Mouse (Mus musculus) Muller cell, postnatal 12 days (primary cell): ENCODE results near the gene Erf.
A peak's percentile ranks its signal among the peaks of the same experiment; 100 is the strongest.
"Not testable (repeated sequence)": the region's sequence is repeated elsewhere in the genome, so short reads cannot be mapped to it uniquely, and the experiment has no call there.

ENCODE experiments used
- DNase-seq: peaks from one replicate; pipeline ENCODE4 v3.0.0-alpha.2; 2015; ENCODE audit errors: inconsistent ontology term

The Erf gene

DNA sequence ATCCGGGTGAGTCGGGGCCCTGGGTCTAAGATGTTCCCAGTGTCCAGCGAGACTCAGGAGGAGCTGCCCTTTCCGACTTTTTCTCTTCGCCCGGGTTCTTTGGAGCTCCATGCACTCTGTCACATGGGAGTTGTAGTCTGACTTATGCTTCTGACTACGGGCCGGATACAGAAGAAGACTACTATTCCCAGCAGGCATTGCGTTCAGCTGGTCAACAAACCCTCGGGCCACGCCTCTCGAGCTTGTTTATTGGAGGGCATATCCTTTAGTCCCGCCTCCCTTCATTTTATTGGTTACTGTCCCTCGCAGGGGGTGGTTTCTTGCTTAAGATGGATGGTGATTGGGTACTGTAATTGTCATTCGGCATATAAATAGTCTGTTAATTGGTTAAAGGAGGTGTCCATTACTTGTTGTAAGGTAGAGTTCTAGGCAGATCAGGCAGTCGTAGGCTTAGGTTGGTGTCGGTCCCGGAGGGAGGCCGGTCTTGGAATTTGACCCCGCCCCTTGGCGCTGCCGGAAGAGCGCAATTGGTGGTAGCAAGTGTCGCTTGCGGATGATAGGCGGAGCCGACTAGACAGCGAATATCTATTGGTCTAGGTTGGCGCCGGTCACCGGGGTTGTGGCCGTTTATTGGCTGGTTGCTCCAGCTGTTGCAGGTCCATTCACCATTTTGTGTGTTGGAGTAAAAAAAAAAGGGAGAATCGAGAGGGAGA is 17.3 kb upstream of the Erf start:
- DNase-seq: peak; percentile 100

DNA sequence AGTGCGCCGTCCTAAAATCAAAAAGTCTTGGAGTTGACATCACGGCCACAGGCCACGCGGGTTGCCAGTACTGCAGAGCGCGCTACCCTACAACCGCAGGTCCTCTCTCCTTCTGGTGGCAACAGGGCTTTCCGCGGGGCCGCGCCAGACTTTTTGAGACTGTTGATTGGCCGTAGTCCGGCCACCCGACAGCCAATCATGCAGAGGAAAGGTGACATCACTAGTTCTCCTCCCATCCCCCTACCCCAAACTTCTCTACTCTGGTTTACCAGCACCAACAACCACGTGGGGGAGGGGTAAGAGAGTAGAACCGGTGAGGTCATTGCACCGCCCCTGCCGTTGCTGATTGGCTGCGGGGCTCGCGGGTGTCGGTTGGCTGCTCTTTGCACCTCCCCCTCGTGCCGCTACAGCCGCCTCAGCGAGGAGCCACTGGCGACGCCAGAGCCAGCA is 16.8 kb upstream of the Erf start, which contains the start of gene Cic:
Gene Cic (plus strand): TSS at position 404 of the 450 bp plus-strand sequence.
- DNase-seq: peak; percentile 100

DNA sequence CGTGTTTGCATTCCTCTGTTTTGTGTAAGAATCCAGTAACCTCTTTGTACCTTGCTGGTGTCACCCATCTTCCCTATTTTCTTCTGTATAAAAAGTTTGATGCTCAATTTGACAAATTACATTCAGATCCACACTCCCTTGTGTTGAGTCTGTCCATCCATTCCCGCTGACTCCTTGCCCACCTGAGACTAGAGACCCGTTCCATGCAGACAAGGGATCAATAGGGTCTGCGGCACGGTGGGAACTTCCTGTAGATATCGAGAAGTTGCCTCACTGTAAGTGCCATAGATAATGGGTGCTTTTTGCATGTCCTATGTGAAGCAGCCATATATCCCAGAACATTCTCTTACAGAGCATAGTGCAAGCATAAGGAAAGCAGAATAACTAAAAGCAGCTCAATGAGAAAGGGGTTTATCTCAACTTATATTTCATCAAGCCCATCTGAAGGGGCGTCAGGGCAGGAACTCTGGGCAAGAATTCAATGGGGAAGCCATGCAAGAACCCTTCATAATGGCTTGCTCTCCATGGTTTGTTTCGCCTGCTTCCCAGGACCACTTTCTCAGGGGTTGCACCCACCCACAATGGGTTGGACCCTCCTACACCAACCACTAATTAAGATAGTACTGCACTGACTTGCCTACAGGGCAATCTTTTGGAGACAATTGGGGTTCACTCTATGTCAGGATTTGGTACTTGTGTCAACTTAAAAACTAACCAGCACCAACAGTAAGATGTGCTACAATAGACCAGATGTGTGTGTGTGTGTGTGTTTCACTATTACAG is 15.8 kb upstream of the Erf start:
- no peak for DNase-seq

DNA sequence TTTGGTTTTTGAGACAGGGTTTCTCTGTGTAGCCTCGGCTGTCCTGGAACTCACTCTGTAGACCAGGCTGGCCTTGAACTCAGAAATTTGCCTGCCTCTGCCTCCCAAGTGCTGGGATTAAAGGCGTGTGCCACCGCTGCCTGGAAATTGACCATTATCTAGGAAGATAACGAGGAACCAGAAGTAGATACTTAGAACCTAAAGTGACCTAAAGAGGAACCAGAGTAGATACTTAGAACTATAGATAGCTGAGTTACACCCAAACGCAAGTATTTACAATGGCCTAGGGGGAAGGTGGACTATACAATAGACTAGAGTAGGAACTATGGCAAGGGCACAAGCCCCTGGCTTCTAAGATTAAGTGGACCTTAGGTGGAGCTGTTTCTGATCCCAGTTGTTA is 15.2 kb upstream of the Erf start:
- not testable (repeated sequence) for DNase-seq

DNA sequence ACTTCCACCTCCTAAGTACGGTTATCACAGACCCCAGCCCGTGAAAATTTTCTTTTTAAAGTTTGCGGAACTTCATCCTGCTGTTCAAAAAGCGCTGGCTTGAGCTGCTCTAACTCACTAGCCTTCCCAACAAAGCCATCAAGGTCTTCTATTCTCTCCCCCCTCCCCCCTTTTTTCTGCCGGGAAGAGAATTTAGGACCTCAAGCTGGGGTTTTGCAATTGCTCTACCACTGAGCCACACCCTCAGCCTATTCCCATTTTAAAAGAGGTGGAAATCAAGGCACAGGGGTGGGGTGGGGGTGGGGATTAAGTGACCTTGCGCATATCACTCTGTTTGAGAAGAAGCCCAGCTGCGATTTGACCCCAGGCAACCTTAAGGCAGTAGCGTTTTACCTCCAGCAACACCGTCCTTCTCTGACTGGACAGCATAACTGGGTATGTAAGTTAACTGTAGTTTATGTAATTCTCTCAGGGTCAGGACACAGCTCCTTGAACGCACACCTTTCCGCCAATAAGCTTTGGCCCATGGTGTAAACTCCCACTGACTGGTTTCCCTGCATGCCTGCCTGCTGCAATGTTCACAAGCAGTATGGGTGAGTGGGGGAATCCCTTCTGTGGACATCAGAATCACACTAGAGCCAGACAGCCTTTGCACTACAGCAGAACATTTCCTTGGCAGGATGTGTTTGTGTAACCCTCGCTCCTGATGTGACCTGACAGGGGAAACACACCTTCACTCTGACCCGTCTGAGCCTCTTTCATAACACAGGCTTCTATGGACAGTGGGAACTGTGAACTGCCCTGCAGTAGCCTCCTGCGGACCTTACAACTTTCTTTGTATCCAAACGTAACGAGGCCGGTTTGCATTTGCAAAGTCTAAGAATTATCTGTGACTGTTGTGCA is 13.7 kb upstream of the Erf start:
- no peak for DNase-seq

DNA sequence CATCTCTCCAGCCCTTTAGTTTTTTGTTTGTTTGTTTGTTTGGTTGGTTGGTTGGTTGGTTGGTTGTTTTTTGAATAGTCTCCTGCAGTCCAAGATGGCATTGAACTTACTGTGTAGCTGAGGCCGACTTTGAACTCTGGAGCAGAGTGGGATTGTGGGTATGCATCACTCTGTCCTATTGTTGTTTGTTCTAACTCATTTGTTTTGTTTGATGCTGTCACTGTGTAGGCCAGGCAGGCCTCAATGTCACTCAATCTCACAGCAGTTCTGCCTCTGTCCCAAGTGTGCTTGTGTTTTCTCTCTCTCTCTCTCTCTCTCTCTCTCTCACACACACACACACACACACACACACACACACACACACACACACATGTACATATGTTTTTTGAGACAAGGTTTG is 11.3 kb upstream of the Erf start:
- no peak for DNase-seq

DNA sequence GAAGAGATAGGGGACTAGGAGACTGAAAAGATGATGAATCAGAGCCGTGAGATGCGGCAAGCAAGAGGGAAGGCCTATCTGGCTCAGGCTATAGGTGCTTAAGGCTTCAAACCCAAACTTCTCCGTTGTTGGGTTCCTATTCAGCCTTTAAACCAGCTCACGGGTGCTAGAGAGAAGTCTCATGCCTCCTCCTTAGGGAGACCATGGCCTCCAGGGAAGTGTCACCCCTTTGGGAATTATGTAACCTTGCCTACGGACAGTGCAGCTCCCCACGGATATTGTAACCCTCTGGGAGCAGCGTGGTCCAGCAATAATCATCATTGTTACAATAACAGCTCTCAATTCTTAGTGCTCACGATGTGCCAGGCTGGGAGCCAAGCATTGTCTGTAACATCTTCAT is 1.3 kb upstream of the Erf start:
- peak; percentile 42 for DNase-seq

DNA sequence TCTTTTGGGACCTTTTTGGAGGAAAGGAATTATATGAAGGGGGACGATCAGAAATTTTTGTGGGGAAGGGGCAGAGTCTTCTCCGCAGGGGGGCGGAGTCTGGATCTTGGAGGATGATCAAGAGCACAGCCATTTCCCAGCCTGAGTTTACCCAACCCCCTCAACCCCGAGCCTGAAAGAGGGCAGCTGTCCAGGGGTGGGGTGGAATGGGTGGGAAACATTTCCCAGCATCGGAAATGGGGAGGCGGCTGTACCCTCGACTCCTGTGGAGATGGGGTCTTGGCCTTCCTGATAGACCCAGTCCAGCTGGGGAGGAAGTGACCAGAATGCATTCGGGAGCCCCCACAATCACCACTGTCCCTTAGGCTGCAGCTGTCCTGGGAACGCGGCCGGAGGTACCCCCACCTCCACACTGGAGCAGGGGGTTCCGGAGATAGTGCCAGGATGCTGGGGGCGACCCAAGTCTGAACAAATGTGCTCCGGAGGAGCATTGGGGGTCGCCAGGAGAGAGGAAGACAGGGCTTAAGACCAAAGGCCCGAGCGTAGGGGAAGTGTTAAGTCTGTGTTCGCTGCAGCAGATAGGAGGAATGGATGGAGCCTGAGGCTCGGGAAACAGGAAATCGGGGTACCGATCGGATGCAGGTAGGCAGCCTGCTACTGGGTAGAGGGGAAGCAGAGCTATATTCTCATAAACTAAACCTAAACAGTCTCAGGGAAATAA is 670 bp upstream of the Erf start:
- DNase-seq: peak; percentile 83

DNA sequence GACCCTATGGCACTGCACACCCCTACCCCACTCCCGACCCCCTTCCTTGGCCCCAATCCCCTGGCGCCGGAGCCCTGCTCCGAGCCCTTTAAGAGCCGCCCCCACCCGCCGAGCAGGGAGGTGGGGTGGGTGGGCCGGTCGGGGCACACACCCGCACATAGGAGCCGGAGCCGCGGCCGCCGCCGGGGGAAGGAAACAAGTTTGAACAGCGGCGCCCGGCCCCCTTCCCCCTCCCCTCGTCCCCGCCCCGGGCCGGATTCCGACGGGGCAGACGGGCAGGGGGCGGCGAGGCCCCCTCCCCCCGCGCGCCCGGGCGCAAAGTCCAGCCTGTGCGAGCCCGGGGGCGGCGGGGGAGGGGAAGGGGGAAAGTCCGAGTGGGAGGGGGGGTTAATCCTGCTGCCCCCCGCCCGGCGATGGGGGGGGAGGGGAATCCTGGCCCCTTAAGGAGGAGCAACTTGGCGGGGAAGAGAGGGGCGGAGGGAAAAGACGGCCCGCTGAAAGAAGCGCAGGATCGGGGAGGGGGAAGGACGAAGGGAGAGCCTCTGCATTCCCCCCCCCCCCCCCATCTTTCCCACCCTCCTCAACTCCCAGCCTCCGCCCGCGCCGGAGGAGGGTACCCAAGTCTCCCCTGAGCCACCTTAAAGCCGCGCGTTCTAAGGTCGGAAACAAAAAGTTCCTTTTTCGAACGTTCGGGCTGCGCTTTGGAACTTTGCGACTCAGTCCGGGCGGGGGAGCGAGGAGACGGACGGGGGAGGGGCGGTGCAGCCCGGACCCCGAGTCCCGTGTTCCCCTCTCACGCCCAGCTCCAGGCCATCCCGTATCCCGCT is 1.0 kb downstream of the Erf start:
- DNase-seq: peak; percentile 94

DNA sequence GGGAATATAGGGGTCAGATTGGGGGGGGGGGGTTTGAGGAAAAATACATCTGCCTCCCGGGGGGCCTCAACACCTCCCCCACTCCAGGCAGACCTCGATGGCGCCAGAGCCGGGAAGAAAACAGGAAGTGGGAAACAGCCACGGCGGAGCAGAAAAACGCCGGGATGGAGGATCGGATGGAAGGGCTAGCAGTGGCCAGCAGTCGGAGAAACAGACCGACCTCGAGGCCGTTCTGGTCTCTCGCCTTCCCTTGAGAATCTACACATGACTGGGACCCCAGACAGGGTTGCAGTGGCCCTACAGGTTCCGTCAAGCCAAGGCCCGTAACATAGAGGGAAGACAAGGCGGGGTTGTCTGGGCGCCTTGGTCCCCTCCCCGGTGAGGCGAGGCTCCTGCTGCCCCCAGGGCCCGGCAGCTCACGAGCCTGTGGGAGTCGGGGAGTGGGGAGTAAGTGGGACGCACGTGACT is 1.7 kb downstream of the Erf start:
- no peak for DNase-seq

DNA sequence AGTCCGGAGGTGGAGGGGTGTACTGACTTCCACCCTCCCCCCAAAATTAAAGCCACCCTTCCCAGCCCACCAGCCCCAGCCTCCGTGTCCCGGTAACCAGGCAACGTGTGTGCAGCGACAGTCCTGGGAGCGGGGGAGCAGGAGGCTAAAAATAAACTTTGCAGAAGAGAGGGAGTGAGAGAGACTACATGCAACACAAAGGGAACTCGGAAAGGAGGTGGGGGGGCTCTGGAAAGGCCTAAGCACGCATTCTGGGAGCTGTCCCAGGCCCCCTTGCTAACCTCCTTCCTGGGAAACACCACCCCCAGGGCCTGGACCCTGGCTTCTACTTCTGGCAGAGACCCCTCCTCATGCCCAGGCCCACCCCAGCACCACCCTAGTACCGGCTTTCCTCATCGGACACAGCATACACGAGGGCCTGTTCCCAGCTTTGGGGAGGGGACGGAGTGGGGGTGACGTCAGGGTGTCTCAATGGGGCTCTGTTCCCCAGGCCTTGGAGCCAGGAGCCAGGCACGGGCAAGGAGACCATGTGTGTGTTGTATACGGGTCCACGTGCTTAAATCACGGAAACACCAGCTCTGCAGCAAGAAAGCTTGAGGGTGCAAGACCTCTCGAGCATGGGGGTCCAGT is 2.4 kb downstream of the Erf start:
- peak; percentile 82 for DNase-seq

DNA sequence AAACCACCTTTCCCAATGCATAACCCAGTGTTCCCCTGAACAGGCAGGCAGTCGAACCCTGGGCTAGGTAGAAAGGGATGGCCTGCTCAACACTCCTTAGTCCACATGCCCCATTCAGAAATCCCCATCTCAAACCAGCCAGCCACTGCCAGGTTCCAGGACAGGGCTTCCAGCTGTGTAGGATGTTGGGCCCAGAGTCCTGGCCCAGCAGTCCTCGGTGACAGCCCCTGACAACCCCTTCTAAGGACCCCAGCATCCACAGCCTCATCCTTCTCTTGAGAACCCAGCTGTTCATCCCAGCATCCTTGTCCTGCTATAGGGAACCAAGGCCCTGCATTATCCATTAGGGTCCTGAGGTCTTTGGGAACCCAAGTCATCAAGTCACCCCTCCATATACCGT is 3.1 kb downstream of the Erf start:
- no peak for DNase-seq

DNA sequence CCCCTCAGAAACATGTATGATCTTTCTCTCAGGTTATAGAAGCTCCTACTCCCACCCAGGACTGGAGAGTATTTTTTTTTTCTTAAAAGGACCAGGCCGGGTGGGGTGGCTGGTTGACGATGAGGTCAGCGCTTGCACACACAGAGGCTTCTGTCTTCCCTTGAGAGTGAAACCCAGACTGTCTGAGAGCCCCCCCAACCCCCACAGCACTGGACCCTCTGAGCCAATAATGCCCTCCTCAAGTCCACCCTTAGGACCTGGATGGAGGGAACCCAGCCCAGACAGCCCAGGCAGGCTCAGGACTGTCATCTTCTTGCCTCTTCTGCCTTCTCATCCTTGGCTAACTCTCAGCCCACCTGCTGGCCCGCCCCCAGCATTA is 3.8 kb downstream of the Erf start:
- DNase-seq: peak; percentile 77

DNA sequence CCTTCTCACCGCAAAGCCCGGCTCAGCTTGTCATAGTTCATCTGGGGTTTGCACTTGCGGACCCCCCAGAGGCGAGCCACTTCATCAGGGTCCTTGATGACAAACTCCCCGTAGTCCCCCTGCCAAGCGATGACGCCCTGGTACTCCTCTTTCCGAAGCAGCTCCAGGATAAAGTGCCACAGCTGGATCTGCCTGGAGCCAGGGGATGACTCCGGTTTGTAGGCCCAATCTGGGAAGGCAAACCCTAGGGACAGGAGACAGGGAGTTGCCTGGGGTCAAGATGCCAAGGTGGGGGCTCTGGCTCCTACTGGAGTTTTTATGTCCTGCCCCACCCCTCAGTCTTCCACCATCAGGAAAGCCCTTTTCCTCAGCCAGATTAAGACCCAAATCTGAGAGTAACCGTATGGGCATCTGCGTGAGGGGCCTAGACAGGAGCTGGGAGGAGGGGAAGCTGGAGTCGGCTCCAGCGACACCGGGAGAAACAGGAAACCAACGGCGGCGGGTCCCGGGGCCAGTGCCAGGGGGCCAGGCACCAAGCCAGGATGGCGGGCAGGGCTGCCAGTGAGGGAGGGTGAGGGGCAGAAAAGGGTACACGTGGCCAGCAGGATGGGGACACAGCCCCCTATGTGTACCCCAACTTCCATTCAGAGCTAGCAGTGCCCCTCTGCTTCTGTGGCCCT is 4.3 kb downstream of the Erf start:
- DNase-seq: peak; percentile 71

DNA sequence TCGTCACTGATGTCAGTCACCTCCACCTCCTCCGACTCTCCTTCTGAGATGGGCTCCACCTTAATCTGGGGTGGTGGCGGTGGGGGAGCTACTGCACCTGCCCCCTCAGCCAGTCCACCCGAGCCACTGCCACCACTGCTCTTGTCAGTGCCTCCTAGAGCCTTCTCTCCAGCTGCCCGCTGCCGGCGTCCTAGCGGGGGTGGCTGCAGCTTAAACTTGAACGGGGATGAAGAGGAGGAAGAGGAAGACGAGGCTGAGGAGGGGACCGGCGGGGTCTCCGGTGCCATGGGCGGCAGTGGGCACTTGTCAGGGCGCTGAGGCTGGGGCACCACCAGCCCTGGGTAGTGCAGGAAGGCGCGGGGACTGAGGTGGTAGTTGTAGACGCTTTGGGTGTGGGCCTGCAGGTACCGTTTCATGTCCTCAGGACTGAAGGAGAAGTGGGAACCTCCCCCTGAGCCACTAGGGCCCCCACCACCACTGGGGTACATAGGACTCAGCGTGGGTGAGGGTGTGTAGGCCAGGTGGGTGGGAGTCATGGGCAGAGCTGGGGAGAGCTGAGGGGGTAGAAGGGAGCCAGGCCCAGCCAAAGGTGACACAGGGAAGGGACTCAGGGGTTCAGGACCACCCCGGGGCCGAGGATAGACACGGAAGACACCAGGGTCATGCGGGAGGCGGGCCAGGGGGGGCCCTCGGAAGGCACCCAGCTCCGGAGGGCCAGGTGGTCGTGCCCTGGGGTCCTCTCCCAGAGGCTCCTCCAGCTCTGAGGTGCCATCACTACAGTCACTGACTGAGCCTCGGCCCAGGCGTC is 5.8 kb downstream of the Erf start:
- DNase-seq: no peak

DNA sequence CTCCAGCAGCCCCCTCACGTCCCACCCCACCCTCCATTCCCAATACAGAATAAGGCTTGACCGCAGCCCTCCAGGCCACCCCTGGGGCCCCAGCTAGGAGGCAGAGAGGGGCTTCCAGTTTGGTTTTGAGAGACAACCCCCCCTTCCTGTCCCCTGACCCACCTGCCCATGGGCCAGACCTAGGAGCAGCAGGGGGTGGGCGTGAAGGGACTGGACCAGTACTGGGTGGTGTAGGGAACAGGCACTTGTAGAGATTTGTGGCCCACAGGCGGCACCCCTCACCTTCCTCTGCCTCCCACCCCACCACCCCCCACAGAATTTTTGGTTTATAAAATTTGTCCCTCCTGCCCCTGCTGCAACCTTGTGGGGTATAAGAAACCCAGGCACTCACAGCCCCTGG is 7.2 kb downstream of the Erf start:
- no peak for DNase-seq

DNA sequence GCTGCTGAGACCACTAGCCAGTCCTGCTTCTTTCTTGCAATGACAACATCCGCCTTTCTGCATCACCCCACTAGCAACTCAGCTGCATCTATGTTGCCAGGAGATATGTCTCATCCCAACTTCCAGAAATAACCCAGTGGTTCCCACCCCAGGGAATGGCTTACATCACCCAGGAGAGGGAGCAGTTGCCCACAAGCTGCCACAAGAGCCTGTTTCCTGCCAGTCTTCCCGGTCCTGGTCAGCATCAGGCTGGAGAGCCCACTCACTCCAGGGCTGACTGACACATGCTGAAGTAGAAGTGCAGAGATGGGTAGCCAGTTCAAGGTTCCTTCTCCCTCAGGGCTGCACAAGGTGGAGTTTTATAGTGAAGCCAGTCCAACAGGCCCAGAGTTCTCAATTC is 9.5 kb downstream of the Erf start:
- DNase-seq: peak; percentile 79

DNA sequence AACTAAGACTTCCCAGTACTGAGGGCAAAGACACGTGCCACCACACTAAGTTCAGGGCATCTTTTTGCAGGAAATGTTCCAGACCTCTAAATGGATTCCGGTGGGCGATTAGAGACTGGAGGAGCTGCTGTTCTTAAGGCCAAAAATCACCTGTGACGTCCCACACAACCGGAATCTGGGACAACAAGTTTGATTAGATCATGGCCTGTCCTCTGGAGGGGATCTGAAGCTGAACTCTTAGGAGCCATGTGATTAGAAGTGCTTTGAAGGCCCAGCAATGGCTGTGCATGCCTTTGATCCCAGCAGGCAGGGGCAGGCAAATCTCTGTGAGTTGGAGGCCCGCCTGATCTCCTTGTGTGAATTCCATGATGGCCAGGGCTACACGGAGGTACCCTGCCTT is 9.9 kb downstream of the Erf start:
- no peak for DNase-seq
